Mouse (Mus musculus): Measurements from ENCODE around the gene Ttll12. TPM values are rescaled to one million over a fixed set of nuclear protein-coding genes. Genes with fewer than 3 reads are reported as not detected.

The Ttll12 gene
- total RNA-seq, 4 experiments from 2014 or later: 5.3 to 6.7 (median 5.9) TPM

DNA sequence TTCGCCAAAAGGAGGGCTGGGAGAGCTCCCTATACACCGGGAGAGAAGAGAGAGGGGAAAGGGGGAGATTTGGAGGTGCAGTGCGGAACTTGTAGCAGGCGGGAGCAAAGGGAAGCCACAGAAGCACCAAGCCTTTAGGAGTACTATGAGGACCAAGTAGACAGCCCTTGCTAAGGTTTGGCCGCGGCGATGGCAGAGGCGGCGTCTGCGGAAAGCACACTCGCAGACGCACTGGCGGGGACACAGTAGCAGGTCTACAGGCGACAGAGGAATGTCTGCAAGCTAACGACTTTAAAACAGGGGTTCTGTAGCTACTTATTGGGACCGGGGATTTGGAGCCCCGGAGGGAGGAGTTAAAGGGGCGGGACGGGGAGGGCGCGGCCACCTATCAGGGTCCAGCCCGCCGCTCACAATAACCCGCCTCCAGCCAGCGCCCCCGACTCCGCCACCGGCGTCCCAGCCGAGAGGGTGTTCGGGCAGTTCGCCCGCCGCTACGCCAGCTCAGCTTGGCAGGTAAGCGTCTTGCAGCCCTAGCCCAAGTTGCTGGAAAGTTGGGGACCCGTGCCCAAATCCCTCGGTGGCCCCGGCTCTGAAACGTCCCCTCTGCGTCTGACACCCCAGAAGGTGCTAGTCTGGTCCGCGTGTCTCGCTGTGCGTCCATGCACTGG is 68.4 kb downstream of the Ttll12 start, which contains the start of gene Bik:
Gene Bik, plus strand, starts transcription at position 439 of the 668 bp plus-strand sequence.
- DNase-seq (ENCODE audit: low spot score): peak; percentile 57

Other genes with a start within 250 kb of the Ttll12 start
- gene Arfgap3, start 244.9 kb downstream of the Ttll12 start, total RNA-seq (2022): 10 to 100 TPM; 10.2 to 11.8 (median 11.1) TPM
- gene Pacsin2, start 130.6 kb downstream of the Ttll12 start, total RNA-seq (2022): 100 to 1,000 TPM; 209 to 267 (median 247) TPM
- 10 to 100 TPM; 51.7 to 73.3 (median 59.8) TPM for gene Ttll1, start 84.3 kb downstream of the Ttll12 start, total RNA-seq (2022)
- gene Bik, start 68.3 kb downstream of the Ttll12 start, total RNA-seq (2022): 10 to 100 TPM in 1 of 4 experiments, 1 to 10 TPM in 3; 7.6 to 12.5 (median 9.4) TPM
- 10 to 100 TPM; 57.1 to 66.2 (median 60.4) TPM for gene Tspo, start 31.6 kb downstream of the Ttll12 start, total RNA-seq (2022)
- 10 to 100 TPM; 43.6 to 51.3 (median 46.9) TPM for gene Mcat, start 31.4 kb downstream of the Ttll12 start, total RNA-seq (2022)
- gene Scube1, start 129.9 kb upstream of the Ttll12 start, total RNA-seq (2022): under 1 TPM; 0.59 to 0.97 (median 0.84) TPM
- not detected for gene Mpped1, start 184.3 kb upstream of the Ttll12 start, total RNA-seq (2022)